Mouse (Mus musculus) bone marrow, adult 2 months (tissue): ENCODE results near the gene Fgfr2. TPM values are rescaled to one million over a fixed set of nuclear protein-coding genes. Genes with fewer than 3 reads are reported as not detected.

Experiments
- H3K27ac ChIP-seq: fragments of 200-500 bp; 2 replicates; pipeline ENCODE4 v1.5.1; 2012; ENCODE audit warnings: low read depth, mild to moderate bottlenecking, control low read depth, inconsistent platforms, low read length; ENCODE audit not compliant: control insufficient read depth, poor library complexity, insufficient read depth
- H3K4me1 ChIP-seq: fragments of 200-500 bp; 2 replicates; pipeline ENCODE4 v1.6.1; 2011; ENCODE audit warnings: low read length; ENCODE audit not compliant: control insufficient read depth, insufficient read depth
- H3K4me3 ChIP-seq: fragments of 200-500 bp; replicated peaks from 2 replicates; pipeline ENCODE3; 2011; ENCODE audit warnings: mild to moderate bottlenecking, low read depth, low read length, control low read depth; ENCODE audit not compliant: control insufficient read depth
- CTCF ChIP-seq: fragments of 200-500 bp; IDR thresholded peaks from 2 replicates; pipeline ENCODE4 v1.5.1; 2011; ENCODE audit warnings: low read length, control low read depth; ENCODE audit not compliant: control insufficient read depth, insufficient read depth
- POLR2A ChIP-seq: fragments of 200-500 bp; IDR thresholded peaks from 2 replicates; pipeline ENCODE4 v1.6.1; 2011; ENCODE audit warnings: low read depth, mild to moderate bottlenecking, control low read depth, low read length, borderline replicate concordance; ENCODE audit not compliant: control insufficient read depth
- WGBS: fragments of 180-500 bp; shearing (Covaris S2); methylation state at CpG from one replicate; pipeline ENCODE4 v1.1.7; 2018; 5-methylcytosine and 5-hydroxymethylcytosine counted together
- polyA plus RNA-seq: library from polyadenylated mRNA; stranded (reverse); fragments of >200 nt; gene quantifications from 2 replicates; pipeline ENCODE4 v1.2.4, GENCODE M21; 2011; ENCODE audit warnings: low replicate concordance; ENCODE audit not compliant: missing spikeins, insufficient read depth, insufficient read length

Gene Fgfr2
- polyA plus RNA-seq, 1 experiment = 8.2 TPM

GRCm38 (mm10) chr7:131370648-131371469 lies 1752.3 kb downstream of the Fgfr2 start, which contains the start of gene Pstk:
Gene Pstk, plus strand, starts transcription at chr7:131371141.
- Histone ChIP-seq H3K4me3 (peak within 1 kb of the TSS; percentile 78), H3K4me1 (no peaks in the 10 kb centered on the region; the same call in 1 of the 2 replicates), H3K27ac (peak within 1 kb of the TSS; percentile 75)
- TF ChIP-seq CTCF = peak; percentile 93
- TF ChIP-seq POLR2A = peak; percentile 66; the same call in 1 of the 2 replicates
- WGBS = 1% methylated on average over 47 of the region's 47 CpGs

DNA sequence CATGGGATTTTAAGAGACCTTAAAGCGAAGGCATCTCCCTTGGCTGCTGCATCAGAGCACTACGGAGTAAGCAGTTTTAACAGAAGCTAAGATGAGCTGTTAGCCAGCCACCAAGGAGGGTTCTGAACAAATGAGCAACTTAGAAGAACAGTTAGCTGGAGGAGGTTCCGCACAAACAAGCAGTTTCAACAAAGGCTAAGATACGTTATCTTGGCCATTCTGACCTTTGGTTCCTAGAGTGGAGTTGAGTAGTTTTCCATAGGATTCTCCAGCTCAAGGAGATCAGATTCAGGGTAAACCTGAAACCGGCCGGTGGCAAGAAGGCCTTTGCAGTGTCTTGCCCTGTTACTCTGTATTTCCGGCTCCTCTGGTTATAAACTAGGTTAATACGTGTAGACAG lies 1759.0 kb downstream of the Fgfr2 start:
- Histone ChIP-seq H3K27ac (no peak overlapping the region), H3K4me1 (no peaks in the 10 kb centered on the region), H3K4me3 (no peak overlapping the region)
- WGBS = 94% methylated on average over 8 of the region's 8 CpGs
- no peak for TF ChIP-seq POLR2A
- TF ChIP-seq CTCF = no peak

DNA sequence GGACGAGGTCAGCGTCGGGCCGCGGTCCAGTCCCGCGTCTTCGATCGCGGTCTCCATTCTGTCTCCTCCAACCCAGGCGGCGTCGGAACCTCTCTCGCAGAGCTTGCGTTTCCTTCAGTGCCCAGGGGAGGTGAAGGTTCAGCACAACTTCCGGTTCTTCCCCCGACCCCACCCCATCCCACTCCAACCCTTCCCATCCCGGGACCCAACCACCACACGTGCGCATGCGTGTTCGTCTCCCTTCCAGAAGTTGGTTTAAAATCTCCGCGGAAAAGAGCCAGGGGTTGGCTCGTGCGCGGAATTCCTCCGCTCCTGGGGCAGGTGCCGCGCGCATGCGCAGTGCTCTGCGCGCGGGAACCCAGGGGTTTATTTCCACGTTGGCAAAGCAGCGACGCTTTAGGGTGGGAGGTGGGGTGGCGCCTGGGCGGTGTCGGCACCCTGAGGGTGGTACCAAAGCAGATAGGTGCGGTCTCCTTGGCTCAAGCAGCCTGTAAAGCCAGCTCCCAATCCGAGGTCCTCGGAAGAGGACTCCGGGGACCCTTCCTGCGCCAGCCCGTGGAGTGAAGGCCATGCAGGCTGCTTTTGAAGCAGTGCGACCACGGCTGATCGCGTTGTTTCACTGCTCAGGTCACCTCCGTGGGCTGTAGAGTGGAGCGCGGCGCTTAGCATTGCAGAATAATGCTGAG lies 1760.4 kb downstream of the Fgfr2 start, which contains the start of gene 2310057M21Rik:
Gene 2310057M21Rik, minus strand, starts transcription at position 145 of the 686 bp plus-strand sequence.
- WGBS = under 1% methylated on average over 55 of the region's 55 CpGs
- H3K27ac ChIP-seq = peak within 1 kb of the TSS; percentile 94
- peak within 1 kb of the TSS; percentile 100 for H3K4me3 ChIP-seq
- peak; percentile 43; the same call in 1 of the 2 replicates for TF ChIP-seq POLR2A
- no peak for TF ChIP-seq CTCF
- H3K4me1 ChIP-seq = no peaks in the 10 kb centered on the region

- Histone ChIP-seq H3K27ac (peak overlapping the region; percentile 94), H3K4me3 (peak overlapping the region; percentile 100), H3K4me1 (no peaks in the 10 kb centered on the region)
- no peak for TF ChIP-seq CTCF
- no peak for TF ChIP-seq POLR2A
- WGBS = under 1% methylated on average over 35 of the region's 35 CpGs
Observed at GRCm38 (mm10) chr7:131362269-131362614, 1760.9 kb downstream of the Fgfr2 start.

DNA sequence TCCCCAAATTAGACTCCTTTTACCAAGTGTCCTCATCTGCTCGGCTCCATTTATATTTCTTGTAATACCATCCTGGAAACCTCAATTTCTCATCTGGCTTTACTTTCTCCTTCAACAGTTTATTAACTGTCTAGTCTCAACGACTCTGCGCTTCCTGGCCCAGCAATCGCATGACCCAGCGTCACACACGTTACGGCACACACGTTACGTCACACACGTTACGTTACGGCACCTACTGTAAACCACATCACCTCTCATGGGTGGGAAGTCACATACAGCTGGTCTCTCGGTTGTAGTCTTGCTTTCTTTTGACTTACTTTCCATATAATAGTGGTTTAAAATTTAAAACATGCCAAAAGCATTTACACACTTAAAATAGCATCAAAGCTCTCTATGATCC lies 1767.0 kb downstream of the Fgfr2 start:
- no peak overlapping the region for H3K4me3 ChIP-seq
- TF ChIP-seq CTCF (no peak), POLR2A (no peak)
- H3K4me1 ChIP-seq = no peaks in the 10 kb centered on the region
- H3K27ac ChIP-seq = no peak overlapping the region
- WGBS = 61% methylated on average over 13 of the region's 13 CpGs

DNA sequence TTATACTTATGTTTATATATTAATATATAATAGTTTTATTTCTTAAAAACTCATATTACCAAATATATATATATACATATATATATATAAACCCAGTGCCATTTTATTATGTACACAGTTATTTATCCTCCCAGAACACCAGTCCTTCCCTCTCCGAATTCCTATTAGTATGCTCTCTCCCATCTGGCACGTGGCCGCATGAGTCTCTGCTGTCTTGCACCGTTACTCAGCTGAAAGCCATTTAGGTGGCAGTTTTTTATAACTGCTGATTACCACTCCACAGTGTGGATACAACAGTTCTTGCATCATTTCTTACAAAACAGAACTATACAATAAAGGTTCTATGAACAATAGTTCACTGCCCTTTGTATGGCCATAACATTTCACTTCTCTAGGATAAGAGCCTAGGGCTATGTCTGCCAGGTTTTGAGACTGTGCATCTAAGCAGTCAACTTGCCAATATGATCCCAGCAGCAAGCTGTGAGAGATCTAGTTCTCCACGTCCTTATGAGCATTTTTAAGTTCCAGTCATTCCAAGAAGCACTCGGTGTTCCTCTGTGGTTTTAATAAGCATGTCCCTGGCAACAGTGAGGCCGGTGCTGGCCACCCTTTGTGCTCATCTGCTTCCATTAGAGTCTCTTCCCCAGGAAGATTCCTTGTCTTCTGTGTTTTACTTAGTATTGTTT lies 1777.2 kb downstream of the Fgfr2 start:
- no peaks in the 10 kb centered on the region for H3K4me1 ChIP-seq
- H3K4me3 ChIP-seq = no peak overlapping the region
- WGBS = 78% methylated on average over 7 of the region's 7 CpGs
- H3K27ac ChIP-seq = no peak overlapping the region
- TF ChIP-seq CTCF = no peak
- no peak for TF ChIP-seq POLR2A

- 81% methylated on average over 8 of the region's 8 CpGs for WGBS
- Histone ChIP-seq H3K27ac (no peak overlapping the region), H3K4me3 (no peak overlapping the region), H3K4me1 (no peaks in the 10 kb centered on the region)
- TF ChIP-seq POLR2A (no peak), CTCF (no peak)
Observed at GRCm38 (mm10) chr7:131337502-131338068, 1785.6 kb downstream of the Fgfr2 start.

DNA sequence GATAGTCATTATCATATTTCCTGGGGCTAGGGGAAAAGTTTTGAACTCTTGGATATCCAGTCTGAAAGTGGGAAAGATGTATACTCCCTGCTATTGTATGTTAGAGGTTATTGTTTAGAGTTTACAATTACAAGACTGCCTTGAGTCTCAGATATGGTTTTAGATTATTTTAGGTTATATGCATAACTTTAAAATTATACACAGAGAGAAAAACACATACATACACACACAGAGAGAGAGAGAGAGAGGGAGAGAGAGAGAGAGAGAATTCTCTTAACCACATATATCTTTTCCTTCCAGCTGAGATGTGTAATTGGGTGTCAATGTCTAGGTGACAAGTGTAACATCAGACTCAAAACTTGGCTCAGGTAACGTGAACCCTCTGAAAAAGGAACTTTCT lies 1789.6 kb downstream of the Fgfr2 start, which contains the start of gene Fam24a:
Gene Fam24a, plus strand, starts transcription at position 301 of the 400 bp plus-strand sequence.
- Histone ChIP-seq H3K27ac (no peak within 1 kb of the TSS), H3K4me3 (no peak within 1 kb of the TSS), H3K4me1 (no peaks in the 10 kb centered on the region)
- TF ChIP-seq POLR2A (no peak), CTCF (no peak)
- 45% methylated on average over 1 of the region's 1 CpGs for WGBS
